Mouse (Mus musculus) bone marrow macrophage, adult 2 months (primary cell): ENCODE measurements around the gene Sbf1. TPM values are rescaled to one million over a fixed set of nuclear protein-coding genes. Genes with fewer than 3 reads are reported as not detected.

Experiments
- H3K27ac ChIP-seq: 2 replicates; pipeline ENCODE4 v1.5.1; 2012; ENCODE audit warnings: low read depth, low read length; ENCODE audit not compliant: insufficient read depth
- H3K4me1 ChIP-seq: 2 replicates; pipeline ENCODE4 v1.6.1; 2012; ENCODE audit warnings: low read length; ENCODE audit not compliant: control insufficient read depth, insufficient read depth
- H3K4me3 ChIP-seq: 2 replicates; pipeline ENCODE4 v1.5.1; 2012; ENCODE audit warnings: mild to moderate bottlenecking, low read length, moderate library complexity; ENCODE audit not compliant: insufficient read depth
- CTCF ChIP-seq: IDR thresholded peaks from 2 replicates; pipeline ENCODE4 v1.5.1; 2012; ENCODE audit warnings: low read depth, mild to moderate bottlenecking, low read length, moderate library complexity
- POLR2A ChIP-seq: IDR thresholded peaks from 2 replicates; pipeline ENCODE4 v1.6.1; 2012; ENCODE audit warnings: mild to moderate bottlenecking, low read depth, low read length, borderline replicate concordance
- polyA plus RNA-seq: library from polyadenylated mRNA; stranded (reverse); fragments of >200 nt; gene quantifications from 2 replicates; pipeline ENCODE4 v1.2.4, GENCODE M21; 2012; ENCODE audit not compliant: missing spikeins, insufficient read depth, insufficient read length

The Sbf1 gene
- polyA plus RNA-seq, 1 experiment = 71.1 TPM

GRCm38 (mm10) chr15:89286114-89286513 lies 29.0 kb downstream of the Sbf1 start:
- H3K27ac ChIP-seq = no peak overlapping the region
- TF ChIP-seq CTCF = no peak
- TF ChIP-seq POLR2A = no peak
- peaks cover 4% of the 10 kb centered on the region for H3K4me1 ChIP-seq
- no peak overlapping the region for H3K4me3 ChIP-seq

DNA sequence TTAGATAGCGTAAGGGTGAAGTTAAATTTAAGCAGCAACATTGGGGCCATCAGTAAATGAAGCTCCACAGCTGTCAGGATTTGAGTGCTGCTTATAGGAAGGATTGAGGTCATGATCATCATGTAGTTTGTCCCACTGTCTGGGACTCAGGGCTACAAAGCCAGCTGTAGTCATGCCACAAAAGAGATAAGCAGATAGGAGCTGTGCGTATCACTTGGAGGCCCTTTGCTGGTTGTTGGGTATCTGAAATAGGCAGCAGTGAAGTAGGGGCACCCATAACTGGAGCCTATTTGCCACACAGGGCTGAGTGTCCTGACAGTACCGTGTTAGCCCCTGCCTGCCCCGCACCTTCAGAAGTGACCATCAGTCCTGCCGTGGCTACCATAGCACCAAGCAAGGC lies 29.6 kb downstream of the Sbf1 start:
- Histone ChIP-seq H3K4me1 (peaks cover 4% of the 10 kb centered on the region), H3K4me3 (no peak overlapping the region), H3K27ac (no peak overlapping the region)
- no peak for TF ChIP-seq POLR2A
- no peak for TF ChIP-seq CTCF

- H3K4me1 ChIP-seq = peaks cover 4% of the 10 kb centered on the region
- no peak for TF ChIP-seq CTCF
- TF ChIP-seq POLR2A = no peak
- no peak overlapping the region for H3K27ac ChIP-seq
- H3K4me3 ChIP-seq = no peak overlapping the region
Measured at GRCm38 (mm10) chr15:89285004-89285403, 30.1 kb downstream of the Sbf1 start.

DNA sequence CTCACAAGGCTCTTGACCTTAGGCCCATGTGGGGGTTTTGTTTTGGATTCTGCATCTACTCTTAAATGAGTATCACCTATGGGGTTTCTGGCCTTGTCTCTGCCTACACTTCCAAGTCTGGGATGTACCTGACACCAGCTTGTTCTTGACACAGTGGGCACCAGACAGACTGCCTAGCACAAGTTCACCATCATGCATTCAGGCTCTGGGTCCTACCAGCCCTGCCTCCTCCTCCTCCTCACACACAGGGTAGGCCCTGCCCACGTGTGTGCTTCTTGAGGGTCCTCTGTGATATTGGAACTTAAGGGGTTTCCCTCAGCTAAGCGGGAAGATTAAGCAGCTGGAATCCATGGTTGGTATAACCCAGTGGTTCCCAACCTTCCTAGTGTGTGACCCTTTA lies 31.0 kb downstream of the Sbf1 start:
- TF ChIP-seq POLR2A (no peak), CTCF (no peak)
- H3K27ac ChIP-seq = no peak overlapping the region
- no peaks in the 10 kb centered on the region for H3K4me1 ChIP-seq
- no peak overlapping the region for H3K4me3 ChIP-seq

DNA sequence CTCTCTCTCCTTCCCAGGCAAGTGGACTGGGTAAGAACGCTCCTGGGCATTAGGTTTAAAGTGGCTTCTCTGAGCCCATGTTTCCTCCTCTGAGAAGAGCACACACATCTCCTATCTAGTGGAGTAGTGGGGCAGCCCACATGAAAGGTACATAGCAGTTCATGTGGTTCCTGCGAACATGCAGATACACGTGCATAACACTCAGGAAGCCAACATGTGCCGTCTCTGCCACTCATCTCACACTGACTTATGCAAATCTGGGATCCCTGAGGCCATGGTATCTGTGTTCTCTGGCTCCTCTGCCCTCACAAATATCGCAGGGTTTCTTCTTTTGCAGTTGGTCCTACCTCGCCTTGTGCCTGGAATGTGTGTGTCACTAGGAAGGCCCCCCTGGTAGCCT lies 32.6 kb downstream of the Sbf1 start:
- no peak overlapping the region for H3K27ac ChIP-seq
- no peak for TF ChIP-seq POLR2A
- no peak for TF ChIP-seq CTCF
- H3K4me3 ChIP-seq = no peak overlapping the region
- peaks cover 4% of the 10 kb centered on the region; the same call in 1 of the 2 replicates for H3K4me1 ChIP-seq

DNA sequence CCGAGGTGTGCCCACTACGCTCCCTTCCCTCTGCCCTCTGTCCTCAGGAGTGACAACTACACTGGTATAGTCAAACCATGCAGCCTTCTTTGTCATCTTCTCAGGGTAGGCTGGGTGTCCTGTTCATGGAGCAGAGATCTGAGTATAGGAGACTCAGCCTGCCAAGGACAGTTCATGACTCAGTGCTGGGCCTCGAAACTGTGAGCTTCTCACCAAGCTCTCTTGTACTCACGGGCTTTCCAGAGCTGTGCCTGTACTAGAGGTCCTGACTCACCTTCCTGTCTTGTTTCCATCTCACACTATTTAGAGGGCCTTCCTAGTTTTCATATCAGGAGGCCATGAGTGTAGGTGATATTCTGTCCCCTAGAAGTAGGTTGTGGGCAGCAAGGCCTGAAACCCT lies 37.7 kb downstream of the Sbf1 start:
- H3K27ac ChIP-seq = no peak overlapping the region
- no peak overlapping the region for H3K4me3 ChIP-seq
- peaks cover 6% of the 10 kb centered on the region; the same call in 1 of the 2 replicates for H3K4me1 ChIP-seq
- no peak for TF ChIP-seq POLR2A
- TF ChIP-seq CTCF = no peak

DNA sequence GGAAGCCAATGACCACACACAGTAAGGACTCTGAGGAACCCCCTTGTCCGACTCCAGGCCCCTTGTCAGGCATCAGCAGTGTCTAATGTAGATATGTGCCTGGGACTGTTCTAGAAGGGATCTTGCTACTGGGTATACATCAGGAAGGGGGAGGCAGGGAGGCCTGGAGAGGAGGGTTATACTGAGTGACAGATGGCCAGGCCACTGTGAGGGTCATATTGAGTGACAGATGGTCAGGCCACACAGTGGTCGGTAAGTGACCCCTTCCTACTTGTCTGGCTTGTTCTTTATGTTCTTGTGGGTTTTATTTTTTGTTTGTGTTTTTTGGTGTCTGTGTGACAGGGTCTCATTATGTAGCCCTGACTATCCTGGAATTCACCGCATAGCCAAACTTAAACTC lies 39.6 kb downstream of the Sbf1 start:
- no peak overlapping the region for H3K4me3 ChIP-seq
- no peak for TF ChIP-seq CTCF
- TF ChIP-seq POLR2A = no peak
- peaks cover 6% of the 10 kb centered on the region; the same call in 1 of the 2 replicates for H3K4me1 ChIP-seq
- no peak overlapping the region for H3K27ac ChIP-seq

DNA sequence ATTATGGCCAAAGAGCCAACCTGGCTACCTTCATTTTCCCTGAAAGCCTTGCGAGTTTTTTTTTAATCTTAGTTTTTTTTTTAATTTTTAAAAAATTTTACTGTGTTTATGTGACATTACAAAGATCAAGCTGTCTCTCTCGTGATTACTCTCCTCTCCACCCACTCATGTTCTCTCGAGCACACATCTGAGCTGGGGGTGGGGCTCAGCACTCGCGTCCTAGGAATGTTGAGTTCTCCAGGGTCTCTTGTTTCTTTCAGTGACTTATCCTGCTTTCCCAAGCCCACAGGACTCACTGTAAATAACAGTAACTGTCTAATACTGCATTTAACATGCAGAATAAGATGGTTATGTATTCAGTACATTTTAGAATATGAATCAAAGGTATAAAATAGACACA lies 50.6 kb downstream of the Sbf1 start:
- Histone ChIP-seq H3K27ac (no peak overlapping the region), H3K4me1 (no peaks in the 10 kb centered on the region), H3K4me3 (no peak overlapping the region)
- no peak for TF ChIP-seq CTCF
- TF ChIP-seq POLR2A = no peak

GRCm38 (mm10) chr15:89258997-89259396 lies 56.1 kb downstream of the Sbf1 start:
- Histone ChIP-seq H3K4me1 (no peaks in the 10 kb centered on the region), H3K4me3 (no peak overlapping the region), H3K27ac (no peak overlapping the region)
- TF ChIP-seq POLR2A = no peak
- no peak for TF ChIP-seq CTCF

GRCm38 (mm10) chr15:89255330-89255729 lies 59.8 kb downstream of the Sbf1 start:
- Histone ChIP-seq H3K4me1 (peaks cover 8% of the 10 kb centered on the region), H3K27ac (no peak overlapping the region), H3K4me3 (no peak overlapping the region)
- TF ChIP-seq CTCF = no peak
- TF ChIP-seq POLR2A = no peak

DNA sequence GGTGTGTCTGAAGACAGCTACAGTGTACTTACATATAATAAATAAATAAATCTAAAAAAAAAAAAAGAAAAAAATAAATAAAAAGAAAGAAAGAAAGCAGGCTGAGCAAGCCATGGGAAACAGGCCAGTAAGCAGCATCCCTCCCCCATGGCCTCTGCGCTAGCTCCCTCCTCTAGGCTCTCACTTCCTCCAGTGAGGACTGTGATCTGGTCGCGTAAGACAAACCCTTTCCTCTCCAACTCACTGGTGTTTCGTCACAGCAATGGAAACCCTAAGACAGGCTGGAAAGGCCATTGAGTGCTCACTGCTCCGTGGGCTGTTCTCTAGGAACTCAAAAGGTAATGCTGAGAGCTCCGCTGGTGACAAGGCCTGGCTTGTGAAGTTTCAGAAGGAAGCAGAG lies 66.0 kb downstream of the Sbf1 start:
- H3K4me1 ChIP-seq = peaks cover 8% of the 10 kb centered on the region
- H3K4me3 ChIP-seq = no peak overlapping the region
- TF ChIP-seq CTCF (no peak), POLR2A (no peak)
- H3K27ac ChIP-seq = no peak overlapping the region
